In genomic region chr11:96300354-96301063, GRCm38 (mm10) we compare ENCODE assay signal across 10 mouse cellular contexts. TPM values are rescaled to one million over a fixed set of nuclear protein-coding genes. Genes with fewer than 3 reads are reported as not detected.
DNase-seq lines count a peak whose midpoint lies in the region; ATAC-seq and TF ChIP-seq lines count a peak whose summit lies in the region.
"Had no signal": no experiment of that assay in that cellular context is flagged by ENCODE, and none has a peak within 500 bp of the region (broad histone marks: within the 10 kb centered on the region; RNA-seq: fewer than 3 reads in every experiment).

No protein-coding gene starts in this region.

- H3K4me1 ChIP-seq in heart, embryonic 11.5 days (ENCODE audit: control insufficient read depth, insufficient read depth, low read length): peaks cover 9% of the 10 kb centered on the region
- H3K4me1 ChIP-seq in ES-E14 (ENCODE audit: control insufficient read depth in 2 of 2, insufficient read depth in 2 of 2, low read length in 2 of 2, poor library complexity in 1 of 2): peaks cover 0 to 3% of the 10 kb centered on the region in 2 experiments; a peak in 2 of 4 replicates
- H3K4me1 ChIP-seq in hindbrain, postnatal 0 days (ENCODE audit: insufficient read depth, low read length): no peaks in the 10 kb centered on the region
- H3K4me1 ChIP-seq in liver, embryonic 11.5 days (replicated peaks; ENCODE audit: control insufficient read depth, insufficient read depth, low read length): 0 out of 2 replicates have a peak, but pooled peaks cover 7% of the 10 kb centered on the region
- H3K4me1 ChIP-seq in cerebellum, adult 2 months (ENCODE audit: control insufficient read depth, insufficient read depth, low read length): no peaks in the 10 kb centered on the region
- H3K4me1 ChIP-seq: liver, embryonic 15.5 days had no signal

- in situ Hi-C loops in ES-E14 (cut with MboI; ENCODE audit: low sequenced_read_pairs in 2 of 2, unreplicated experiment in 2 of 2): loop anchor here in 1 of 2 experiments (10.0 kb wide), 1 partner anchor 254 kb away; no protein-coding TSS in a partner anchor

- no peak overlapping the region for H3K9ac ChIP-seq in heart, embryonic 11.5 days (ENCODE audit: low read depth, low read length)
- no peak overlapping the region for H3K9ac ChIP-seq in ES-E14 (ENCODE audit: insufficient read depth, low read depth, low read length, poor library complexity, severe bottlenecking)
- H3K9ac ChIP-seq in hindbrain, postnatal 0 days (replicated peaks; ENCODE audit: low read length): no peak overlapping the region
- H3K9ac ChIP-seq in liver, embryonic 11.5 days (ENCODE audit: low read depth, low read length): no peak overlapping the region
- H3K9ac ChIP-seq: liver, embryonic 15.5 days had no signal

- no peaks in the 10 kb centered on the region for H3K36me3 ChIP-seq in heart, embryonic 11.5 days (ENCODE audit: control insufficient read depth, insufficient read depth, low read length)
- no peaks in the 10 kb centered on the region for H3K36me3 ChIP-seq in ES-E14 (ENCODE audit: control insufficient read depth, insufficient read depth, low read length, poor library complexity, severe bottlenecking)
- H3K36me3 ChIP-seq in hindbrain, postnatal 0 days (ENCODE audit: insufficient read depth, low read length): no peaks in the 10 kb centered on the region
- no peaks in the 10 kb centered on the region for H3K36me3 ChIP-seq in liver, embryonic 11.5 days (ENCODE audit: control insufficient read depth, insufficient read depth, low read length)
- H3K36me3 ChIP-seq: liver, embryonic 15.5 days had no signal

- TF ChIP-seq CTCF in hindbrain, postnatal 0 days (IDR thresholded peaks at IDR 0.05; ENCODE audit: low read depth): no peak
- TF ChIP-seq CTCF in cerebellum, adult 2 months (IDR thresholded peaks at IDR 0.05; ENCODE audit: borderline replicate concordance, insufficient read depth, low read depth, low read length): no peak

- no peak overlapping the region for H3K27ac ChIP-seq in heart, embryonic 11.5 days (ENCODE audit: low read depth, low read length)
- H3K27ac ChIP-seq in ES-E14 (ENCODE audit: insufficient read depth, low read depth, low read length, poor library complexity, severe bottlenecking): no peak overlapping the region
- H3K27ac ChIP-seq in hindbrain, postnatal 0 days: peak overlapping the region; percentile 37; the same call in 1 of the 2 replicates
- H3K27ac ChIP-seq in liver, embryonic 11.5 days (ENCODE audit: low read depth, low read length): no peak overlapping the region
- H3K27ac ChIP-seq in cerebellum, adult 2 months (ENCODE audit: insufficient read depth, low read length): no peak overlapping the region
- H3K27ac ChIP-seq: liver, embryonic 15.5 days had no signal

- no peak for TF ChIP-seq POLR2A in cerebellum, adult 2 months (IDR thresholded peaks at IDR 0.05; ENCODE audit: borderline replicate concordance, insufficient read depth, low read length)

- no peaks in the 10 kb centered on the region for H3K9me3 ChIP-seq in heart, embryonic 11.5 days (replicated peaks; ENCODE audit: control insufficient read depth, low read length)
- H3K9me3 ChIP-seq in ES-E14 (ENCODE audit: control insufficient read depth, insufficient read depth, low read depth, low read length): no peaks in the 10 kb centered on the region
- no peaks in the 10 kb centered on the region for H3K9me3 ChIP-seq in hindbrain, postnatal 0 days (ENCODE audit: low read length)
- no peaks in the 10 kb centered on the region for H3K9me3 ChIP-seq in liver, embryonic 11.5 days (ENCODE audit: control insufficient read depth, low read length)
- H3K9me3 ChIP-seq: liver, embryonic 15.5 days had no signal

- ATAC-seq in heart, embryonic 11.5 days (replicated peaks; ENCODE audit: insufficient number of reproducible peaks, low FRiP score, low TSS enrichment): no peak
- no peak for ATAC-seq in hindbrain, postnatal 0 days
- ATAC-seq in liver, embryonic 11.5 days (replicated peaks; ENCODE audit: low FRiP score): no peak

- 2% methylated on average over 34 of the region's 35 CpGs for WGBS in heart, embryonic 11.5 days (ENCODE audit: insufficient replicate concordance)
- 3% methylated on average over 35 of the region's 35 CpGs for WGBS in hindbrain, postnatal 0 days
- WGBS in liver, embryonic 11.5 days: 3% methylated on average over 34 of the region's 35 CpGs
- 2% methylated on average over 35 of the region's 35 CpGs for WGBS in cerebellum, adult 2 months

- peaks cover 100% of the 10 kb centered on the region for H3K27me3 ChIP-seq in heart, embryonic 11.5 days (ENCODE audit: control insufficient read depth, insufficient read depth, low read length)
- H3K27me3 ChIP-seq in hindbrain, postnatal 0 days (ENCODE audit: insufficient read depth, low read length): peaks cover 72% of the 10 kb centered on the region
- H3K27me3 ChIP-seq in liver, embryonic 11.5 days (replicated peaks; ENCODE audit: control insufficient read depth, insufficient read depth, low read length): peaks cover 100% of the 10 kb centered on the region
- peaks cover 20% of the 10 kb centered on the region; the same call in 1 of the 2 replicates for H3K27me3 ChIP-seq in cerebellum, adult 2 months (ENCODE audit: control insufficient read depth, insufficient read depth, low read length)

- peak overlapping the region; percentile 26 for H3K4me3 ChIP-seq in heart, embryonic 11.5 days (ENCODE audit: low read depth, low read length)
- H3K4me3 ChIP-seq in ES-E14 (ENCODE audit: insufficient read depth in 1 of 2, low read depth in 1 of 2, low read length in 2 of 2, poor library complexity in 1 of 2, severe bottlenecking in 1 of 2): peak overlapping the region; percentile 12 to 35; a peak in 2 of 4 replicates
- peak overlapping the region; percentile 31 for H3K4me3 ChIP-seq in hindbrain, postnatal 0 days (ENCODE audit: low read length)
- peak overlapping the region; percentile 25; the same call in 1 of the 2 replicates for H3K4me3 ChIP-seq in liver, embryonic 11.5 days (ENCODE audit: low read depth, low read length)
- no peak overlapping the region for H3K4me3 ChIP-seq in cerebellum, adult 2 months (replicated peaks; ENCODE audit: insufficient read depth, low read depth, low read length)
- H3K4me3 ChIP-seq: liver, embryonic 15.5 days had no signal

- peak overlapping the region; percentile 32 for H3K4me2 ChIP-seq in heart, embryonic 11.5 days
- H3K4me2 ChIP-seq in hindbrain, postnatal 0 days (ENCODE audit: low read depth, low read length): peak overlapping the region; percentile 30
- H3K4me2 ChIP-seq in liver, embryonic 11.5 days: peak overlapping the region; percentile 23
- H3K4me2 ChIP-seq: liver, embryonic 15.5 days had no signal

- no peak for DNase-seq in heart, adult 8-10 months (ENCODE audit: low spot score)
- no peak for DNase-seq in ES-E14 (ENCODE audit: low read depth, low spot score)
- no peak for DNase-seq in hindbrain, postnatal 0 days (ENCODE audit: low spot score)
- no peak for DNase-seq in liver, embryonic 11.5 days (ENCODE audit: low spot score)
- DNase-seq in layer of hippocampus, adult 9-11 months: no peak
- no peak for DNase-seq in cerebellum, adult 2 months
- DNase-seq in ovary, postnatal 10 days (ENCODE audit: low spot score): no peak

TF ChIP-seq in ES-E14, 5 proteins besides CTCF, POLR2A, EP300 and RAD21 (continues in another document):
- no peak for TF ChIP-seq HCFC1 (IDR thresholded peaks at IDR 0.05; ENCODE audit: borderline replicate concordance, insufficient read depth, low read length)

RNA-seq across cellular contexts. Expression of gene Hoxb5, which starts 2.6 kb away (rescaled TPM):
- polyA plus RNA-seq in heart, embryonic 11.5 days (2014; fragmentation: Nextera tagmentation; extraction: Ambion mirVana): 0.65 and 2.4 TPM in 2 replicates
- total RNA-seq in heart, adult 8-10 months (2022): under 1 TPM in 1 of 4 experiments, not detected in 3; 0.11 TPM
- 0.09 and 0.16 TPM in 2 replicates for total RNA-seq in ES-E14 (2012; rRNA removed)
- total RNA-seq in hindbrain, postnatal 0 days (2014; rRNA removed): 16.5 and 24.3 TPM in 2 replicates
- polyA plus RNA-seq in hindbrain, postnatal 0 days (2015; fragmentation: Nextera tagmentation; extraction: Ambion mirVana): 109 and 113 TPM in 2 replicates
- 3.7 and 4.5 TPM in 2 replicates for polyA plus RNA-seq in liver, embryonic 11.5 days (2014; fragmentation: Nextera tagmentation; extraction: Ambion mirVana)
- polyA plus RNA-seq in cerebellum, adult 2 months (2012; rRNA removed): 6.8 and 9.3 TPM in 2 replicates

RNA-seq across cellular contexts. Expression of gene Hoxb6, which starts 8.2 kb away (rescaled TPM):
- polyA plus RNA-seq in heart, embryonic 11.5 days (2014; fragmentation: Nextera tagmentation; extraction: Ambion mirVana): 0.32 and 0.90 TPM in 2 replicates
- not detected for total RNA-seq in heart, adult 8-10 months (2022)
- 0.22 and 0.26 TPM in 2 replicates for total RNA-seq in ES-E14 (2012; rRNA removed)
- total RNA-seq in hindbrain, postnatal 0 days (2014; rRNA removed): 23.2 and 30.2 TPM in 2 replicates
- polyA plus RNA-seq in hindbrain, postnatal 0 days (2015; fragmentation: Nextera tagmentation; extraction: Ambion mirVana): 29.0 and 36.3 TPM in 2 replicates
- 1.9 and 2.4 TPM in 2 replicates for polyA plus RNA-seq in liver, embryonic 11.5 days (2014; fragmentation: Nextera tagmentation; extraction: Ambion mirVana)
- 1.5 and 3.2 TPM in 2 replicates for polyA plus RNA-seq in cerebellum, adult 2 months (2012; rRNA removed)

RNA-seq across cellular contexts. Expression of gene Hoxb7, which starts 14.1 kb away (rescaled TPM):
- polyA plus RNA-seq in heart, embryonic 11.5 days (2014; fragmentation: Nextera tagmentation; extraction: Ambion mirVana): 0.28 and 0.31 TPM in 2 replicates
- not detected for total RNA-seq in heart, adult 8-10 months (2022)
- total RNA-seq in ES-E14 (2012; rRNA removed): 0.98 TPM in 1 of 2 replicates, not detected in the other
- 11.0 and 21.7 TPM in 2 replicates for total RNA-seq in hindbrain, postnatal 0 days (2014; rRNA removed)
- polyA plus RNA-seq in hindbrain, postnatal 0 days (2015; fragmentation: Nextera tagmentation; extraction: Ambion mirVana): 10.1 and 16.8 TPM in 2 replicates
- polyA plus RNA-seq in liver, embryonic 11.5 days (2014; fragmentation: Nextera tagmentation; extraction: Ambion mirVana): 1.6 and 2.0 TPM in 2 replicates
- 0.11 TPM in 1 of 2 replicates, not detected in the other for polyA plus RNA-seq in cerebellum, adult 2 months (2012; rRNA removed)
- polyA plus RNA-seq: testis, adult 2 months had no signal

RNA-seq across cellular contexts. Expression of gene Hoxb4, which starts 17.6 kb away (rescaled TPM):
- polyA plus RNA-seq in heart, embryonic 11.5 days (2014; fragmentation: Nextera tagmentation; extraction: Ambion mirVana): 0.21 and 0.77 TPM in 2 replicates
- under 1 TPM; 0.35 to 0.63 (median 0.53) TPM for total RNA-seq in heart, adult 8-10 months (2022)
- 0.21 and 1.2 TPM in 2 replicates for total RNA-seq in ES-E14 (2012; rRNA removed)
- 4.2 and 8.6 TPM in 2 replicates for total RNA-seq in hindbrain, postnatal 0 days (2014; rRNA removed)
- 2.4 and 3.3 TPM in 2 replicates for polyA plus RNA-seq in hindbrain, postnatal 0 days (2015; fragmentation: Nextera tagmentation; extraction: Ambion mirVana)
- 0.71 and 1.1 TPM in 2 replicates for polyA plus RNA-seq in liver, embryonic 11.5 days (2014; fragmentation: Nextera tagmentation; extraction: Ambion mirVana)
- polyA plus RNA-seq in cerebellum, adult 2 months (2012; rRNA removed): 1.5 TPM in 2 replicates

RNA-seq across cellular contexts. Expression of gene Hoxb8, which starts 18.8 kb away (rescaled TPM):
- polyA plus RNA-seq in heart, embryonic 11.5 days (2014; fragmentation: Nextera tagmentation; extraction: Ambion mirVana): 0.06 TPM in 1 of 2 replicates, not detected in the other
- total RNA-seq in heart, adult 8-10 months (2022): not detected
- 0.18 TPM in 1 of 2 replicates, not detected in the other for total RNA-seq in ES-E14 (2012; rRNA removed)
- 28.0 and 66.5 TPM in 2 replicates for total RNA-seq in hindbrain, postnatal 0 days (2014; rRNA removed)
- 4.6 and 6.2 TPM in 2 replicates for polyA plus RNA-seq in hindbrain, postnatal 0 days (2015; fragmentation: Nextera tagmentation; extraction: Ambion mirVana)
- polyA plus RNA-seq in liver, embryonic 11.5 days (2014; fragmentation: Nextera tagmentation; extraction: Ambion mirVana): 0.43 and 0.62 TPM in 2 replicates
- 0.11 and 1.0 TPM in 2 replicates for polyA plus RNA-seq in cerebellum, adult 2 months (2012; rRNA removed)
- polyA plus RNA-seq: liver, embryonic 15.5 days had no signal

Comparison
In these comparisons a context has a peak if more than half of its experiments do, and no peak if none do; other contexts are left out.
1. RNA of gene Hoxb5, which starts 2.6 kb away (polyA plus RNA-seq): 109 to 113 TPM in hindbrain, postnatal 0 days; 6.8 to 9.3 TPM in cerebellum, adult 2 months, 3.7 to 4.5 TPM in liver, embryonic 11.5 days and 0.65 to 2.4 TPM in heart, embryonic 11.5 days; every median in the first group is over 10 times any median in the second.
2. Peak in every context shown above with its lines, with median percentiles within 50 percentile points of each other: H3K4me2 ChIP-seq.